In genomic region chr9:52076089-52076488, GRCm38 (mm10) we compare ENCODE assay signal across 26 mouse cellular contexts.
"Had no signal": no experiment of that assay in that cellular context is flagged by ENCODE, and none has a peak within 500 bp of the region (broad histone marks: within the 10 kb centered on the region; RNA-seq: fewer than 3 reads in every experiment).

No protein-coding gene starts in this region.

- H3K9ac ChIP-seq: heart, embryonic 12.5 days; hindbrain, embryonic 13.5 days; hindbrain, embryonic 15.5 days; kidney, embryonic 15.5 days; limb, embryonic 13.5 days; limb, embryonic 15.5 days; liver, embryonic 12.5 days had no signal

- H3K4me3 ChIP-seq: gastrocnemius, adult 2 months; heart, embryonic 10.5 days; heart, embryonic 12.5 days; hindbrain, embryonic 10.5 days; hindbrain, embryonic 13.5 days; hindbrain, embryonic 15.5 days; kidney, embryonic 15.5 days; limb, embryonic 13.5 days; limb, embryonic 15.5 days; liver, embryonic 12.5 days had no signal

- DNase-seq: gastrocnemius, adult 2 months; gastrocnemius, postnatal 10 days; gastrocnemius, postnatal 25 days; heart, adult 18-20 months; heart, postnatal 10 days; heart, postnatal 4 days; kidney, adult 11 months; kidney, adult 2 months; kidney, adult 9 months; kidney, postnatal 14 days; kidney, postnatal 36 days; layer of hippocampus, adult 9-11 months; layer of hippocampus, postnatal 36 days; left cerebral cortex, postnatal 4 days had no signal

- H3K27me3 ChIP-seq: heart, embryonic 12.5 days; hindbrain, embryonic 13.5 days; hindbrain, embryonic 15.5 days; kidney, embryonic 15.5 days; limb, embryonic 13.5 days; limb, embryonic 15.5 days; liver, embryonic 12.5 days had no signal

- H3K9me3 ChIP-seq: heart, embryonic 10.5 days; heart, embryonic 12.5 days; hindbrain, embryonic 10.5 days; hindbrain, embryonic 13.5 days; hindbrain, embryonic 15.5 days; kidney, embryonic 15.5 days; limb, embryonic 13.5 days; limb, embryonic 15.5 days; liver, embryonic 12.5 days had no signal

- H3K4me1 ChIP-seq: heart, embryonic 10.5 days; heart, embryonic 12.5 days; hindbrain, embryonic 10.5 days; hindbrain, embryonic 13.5 days; hindbrain, embryonic 15.5 days; kidney, embryonic 15.5 days; limb, embryonic 13.5 days; limb, embryonic 15.5 days; liver, embryonic 12.5 days had no signal

- H3K4me2 ChIP-seq: heart, embryonic 12.5 days; hindbrain, embryonic 13.5 days; hindbrain, embryonic 15.5 days; kidney, embryonic 15.5 days; limb, embryonic 13.5 days; limb, embryonic 15.5 days; liver, embryonic 12.5 days had no signal

- ATAC-seq: hindbrain, postnatal 0 days; intestine, embryonic 16.5 days; liver, embryonic 12.5 days had no signal

- H3K27ac ChIP-seq: gastrocnemius, adult 2 months; heart, embryonic 10.5 days; hindbrain, embryonic 10.5 days; hindbrain, embryonic 13.5 days; hindbrain, embryonic 15.5 days; hindbrain, postnatal 0 days; kidney, embryonic 15.5 days; kidney, postnatal 0 days; limb, embryonic 13.5 days; limb, embryonic 15.5 days; liver, embryonic 12.5 days had no signal
